Mouse (Mus musculus): ENCODE results near the gene Rnf19b. TPM values are rescaled to one million over a fixed set of nuclear protein-coding genes. Genes with fewer than 3 reads are reported as not detected.

The Rnf19b gene
- polyA plus RNA-seq, 1 experiment, result 15.5 TPM

- H3K27ac ChIP-seq (replicated peaks; ENCODE audit: low read depth, low read length), result no peak overlapping the region
- no peak overlapping the region for H3K4me3 ChIP-seq (ENCODE audit: insufficient read depth, low read depth, low read length)
- no peaks in the 10 kb centered on the region for H3K4me1 ChIP-seq (ENCODE audit: control insufficient read depth, insufficient read depth, insufficient read length, low read length)
Measured at GRCm38 (mm10) chr4:129130149-129130548, 72.1 kb downstream of the Rnf19b start.

- Histone ChIP-seq H3K4me3 (ENCODE audit: insufficient read depth, low read depth, low read length) (no peak overlapping the region), H3K27ac (replicated peaks; ENCODE audit: low read depth, low read length) (no peak overlapping the region), H3K4me1 (ENCODE audit: control insufficient read depth, insufficient read depth, insufficient read length, low read length) (no peaks in the 10 kb centered on the region)
Measured at GRCm38 (mm10) chr4:129130755-129131303, 72.8 kb downstream of the Rnf19b start.

GRCm38 (mm10) chr4:129134799-129135585 is 76.9 kb downstream of the Rnf19b start:
- Histone ChIP-seq H3K27ac (replicated peaks; ENCODE audit: low read depth, low read length) (no peak overlapping the region), H3K4me1 (ENCODE audit: control insufficient read depth, insufficient read depth, insufficient read length, low read length) (no peaks in the 10 kb centered on the region), H3K4me3 (ENCODE audit: insufficient read depth, low read depth, low read length) (peak overlapping the region; percentile 21; the same call in 1 of the 2 replicates)

Other genes starting within 250 kb of the Rnf19b start
- 0.40 and 0.50 TPM in 2 replicates for gene Trim62, start 174.7 kb upstream of the Rnf19b start, polyA plus RNA-seq (2012; ENCODE audit: insufficient read depth, insufficient read length, missing spikeins)
- 3.8 and 4.8 TPM in 2 replicates for gene Azin2, start 95.8 kb upstream of the Rnf19b start, polyA plus RNA-seq (2012; ENCODE audit: insufficient read depth, insufficient read length, missing spikeins)
- 311 and 382 TPM in 2 replicates for gene Ak2, start 66.3 kb upstream of the Rnf19b start, polyA plus RNA-seq (2012; ENCODE audit: insufficient read depth, insufficient read length, missing spikeins)
- gene Tmem54, start 47.3 kb downstream of the Rnf19b start, polyA plus RNA-seq (2012; ENCODE audit: insufficient read depth, insufficient read length, missing spikeins), result not detected in 2 replicates
- not detected in 2 replicates for gene Hpca, start 63.8 kb downstream of the Rnf19b start, polyA plus RNA-seq (2012; ENCODE audit: insufficient read depth, insufficient read length, missing spikeins)
- 1.2 and 1.8 TPM in 2 replicates for gene Fndc5, start 78.7 kb downstream of the Rnf19b start, polyA plus RNA-seq (2012; ENCODE audit: insufficient read depth, insufficient read length, missing spikeins)
- gene S100pbp, start 131.5 kb downstream of the Rnf19b start, polyA plus RNA-seq (2012; ENCODE audit: insufficient read depth, insufficient read length, missing spikeins), result 4.6 and 12.6 TPM in 2 replicates
- gene Yars, start 131.5 kb downstream of the Rnf19b start, polyA plus RNA-seq (2012; ENCODE audit: insufficient read depth, insufficient read length, missing spikeins), result 18.8 and 19.3 TPM in 2 replicates
- gene C77080, start 203.1 kb downstream of the Rnf19b start, polyA plus RNA-seq (2012; ENCODE audit: insufficient read depth, insufficient read length, missing spikeins), result 1.9 and 2.6 TPM in 2 replicates
- 0.75 and 1.3 TPM in 2 replicates for gene Sync, start 229.3 kb downstream of the Rnf19b start, polyA plus RNA-seq (2012; ENCODE audit: insufficient read depth, insufficient read length, missing spikeins)